Mouse (Mus musculus) intestine, embryonic 16.5 days (tissue): Measurements from ENCODE around the gene Dapk2. TPM values are rescaled to one million over a fixed set of nuclear protein-coding genes. Genes with fewer than 3 reads are reported as not detected.

Source experiments
- ATAC-seq: fragments of 200-750 bp; cut with Nextera tagmentation; 2 replicates; pipeline ENCODE4 v1.8.0; 2017; ENCODE audit warnings: moderate TSS enrichment, moderate library complexity
- H3K27ac ChIP-seq: fragments of 300-500 bp; sonication (generic); 2 replicates; pipeline ENCODE4 v1.5.1; 2014; ENCODE audit warnings: mild to moderate bottlenecking, low read length
- H3K27me3 ChIP-seq: fragments of 300-500 bp; sonication (generic); replicated peaks from 2 replicates; pipeline ENCODE4 v1.6.1; 2014; ENCODE audit warnings: low read length, control low read depth, mixed read lengths; ENCODE audit not compliant: control insufficient read depth, insufficient read depth
- H3K36me3 ChIP-seq: fragments of 300-500 bp; sonication (generic); 2 replicates; pipeline ENCODE4 v1.6.1; 2014; ENCODE audit warnings: low read length, control low read depth; ENCODE audit not compliant: control insufficient read depth, insufficient read depth
- H3K4me1 ChIP-seq: fragments of 300-500 bp; sonication (generic); 2 replicates; pipeline ENCODE4 v1.6.1; 2014; ENCODE audit warnings: low read length, control low read depth, mixed read lengths; ENCODE audit not compliant: control insufficient read depth, insufficient read depth
- H3K4me2 ChIP-seq: fragments of 300-500 bp; sonication (generic); 2 replicates; pipeline ENCODE4 v1.6.1; 2014; ENCODE audit warnings: low read depth, low read length, control low read depth
- H3K4me3 ChIP-seq: fragments of 300-500 bp; sonication (generic); 2 replicates; pipeline ENCODE4 v1.5.1; 2014; ENCODE audit warnings: mild to moderate bottlenecking, low read length
- H3K9ac ChIP-seq: fragments of 300-500 bp; sonication (generic); 2 replicates; pipeline ENCODE4 v1.6.1; 2014; ENCODE audit warnings: low read depth, low read length
- H3K9me3 ChIP-seq: fragments of 300-500 bp; sonication (generic); 2 replicates; pipeline ENCODE4 v1.6.1; 2016; ENCODE audit warnings: low read length, control low read depth; ENCODE audit not compliant: control insufficient read depth
- WGBS: fragments of 180-500 bp; shearing (Covaris S2); extraction: QIAGEN DNeasy Blood & Tissue Kit; methylation state at CpG from one replicate; pipeline ENCODE4 v1.1.7; 2014; 5-methylcytosine and 5-hydroxymethylcytosine counted together
- polyA plus RNA-seq: library from polyadenylated mRNA; unstranded; fragments of >200 nt; fragmentation: Nextera tagmentation; extraction: Ambion mirVana; gene quantifications from 2 replicates; pipeline ENCODE4 v1.2.1, GENCODE M21; 2015

Gene Dapk2
- polyA plus RNA-seq, 1 experiment from 2014 or later, result 8.0 TPM

DNA sequence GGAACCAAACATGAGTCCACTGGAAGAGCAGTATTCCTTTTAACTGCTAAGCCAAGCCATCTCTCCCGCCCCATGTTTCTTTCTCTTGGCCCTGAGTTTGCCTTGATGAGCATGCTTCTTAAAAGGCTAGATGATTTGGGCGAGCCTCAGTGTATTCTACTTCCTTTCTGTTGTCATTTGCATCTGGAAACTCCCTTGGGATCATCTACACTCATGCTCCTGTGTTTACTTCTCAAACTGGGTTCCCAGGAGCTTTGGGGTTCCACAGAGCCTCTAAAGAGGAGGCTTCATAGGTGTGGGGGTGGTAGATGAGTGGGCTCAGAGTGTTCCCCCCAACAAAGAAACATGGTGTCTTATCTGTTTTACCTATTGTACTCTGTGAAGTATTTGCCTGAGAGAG, 54.1 kb downstream of the Dapk2 start:
- no peak overlapping the region for H3K27ac ChIP-seq
- H3K4me3 ChIP-seq, result no peak overlapping the region
- H3K4me2 ChIP-seq, result no peak overlapping the region
- no peaks in the 10 kb centered on the region for H3K36me3 ChIP-seq
- H3K4me1 ChIP-seq, result peaks cover 18% of the 10 kb centered on the region
- H3K9me3 ChIP-seq, result no peaks in the 10 kb centered on the region
- no peaks in the 10 kb centered on the region for H3K27me3 ChIP-seq
- WGBS, result 82% methylated on average over 2 of the region's 2 CpGs
- no peak overlapping the region for H3K9ac ChIP-seq
- ATAC-seq, result no peak

DNA sequence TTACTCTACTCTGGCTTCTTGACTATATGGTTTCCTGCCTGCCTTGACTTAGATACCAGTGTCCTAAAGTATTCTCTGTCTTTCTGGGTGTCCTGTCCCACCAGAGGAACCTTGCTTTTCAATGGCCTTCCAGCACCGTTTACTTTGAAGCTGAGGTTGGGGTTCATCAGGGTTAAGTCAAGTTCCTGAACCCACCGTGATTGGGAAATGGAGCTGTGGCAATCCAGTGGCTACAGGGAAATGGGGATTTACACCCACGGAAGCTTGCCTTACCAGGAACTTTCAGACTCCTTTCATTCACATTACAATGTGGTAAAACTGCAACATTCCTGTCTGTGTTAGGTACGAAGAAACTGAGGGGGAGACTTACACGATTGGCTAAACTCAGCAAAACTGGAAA, 54.8 kb downstream of the Dapk2 start:
- WGBS, result 58% methylated on average over 5 of the region's 5 CpGs
- Histone ChIP-seq H3K4me3 (no peak overlapping the region), H3K9me3 (no peaks in the 10 kb centered on the region), H3K27ac (peak overlapping the region; percentile 85), H3K4me2 (no peak overlapping the region), H3K36me3 (no peaks in the 10 kb centered on the region), H3K27me3 (no peaks in the 10 kb centered on the region), H3K4me1 (peaks cover 18% of the 10 kb centered on the region), H3K9ac (no peak overlapping the region)
- ATAC-seq, result peak; percentile 15; the same call in 1 of the 2 replicates

DNA sequence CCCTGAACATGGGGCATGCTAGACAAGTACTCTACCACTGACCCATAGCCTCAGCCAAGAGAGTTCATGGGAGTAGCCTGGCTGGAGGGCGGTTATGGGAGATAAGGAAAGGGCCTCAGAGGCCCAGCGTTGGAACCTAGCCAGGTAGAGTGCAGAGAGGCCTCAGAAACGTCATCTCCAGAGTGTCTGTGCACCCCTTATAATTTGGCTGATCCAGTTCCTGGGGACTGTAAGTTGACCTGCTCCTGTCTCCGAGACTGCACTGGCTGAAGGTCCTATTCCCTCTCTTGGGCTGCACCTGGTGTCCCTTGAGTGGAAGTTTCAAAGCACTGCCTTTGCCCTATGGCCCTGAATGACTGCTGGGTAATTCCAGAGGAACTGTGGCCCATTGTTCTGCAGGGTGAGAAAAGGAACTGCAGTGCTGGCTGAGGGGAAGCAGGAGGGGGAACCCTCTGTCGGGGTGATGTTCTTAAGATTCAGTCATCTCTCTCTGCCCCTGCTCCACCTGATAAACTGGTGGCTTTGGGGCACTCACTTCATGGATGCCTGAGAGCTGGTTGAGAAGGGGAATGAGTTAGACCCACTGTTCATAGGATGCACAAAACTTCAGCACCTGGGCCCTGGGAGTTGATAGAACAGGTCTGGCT, 55.5 kb downstream of the Dapk2 start:
- Histone ChIP-seq H3K27ac (peak overlapping the region; percentile 85), H3K36me3 (no peaks in the 10 kb centered on the region), H3K4me2 (no peak overlapping the region), H3K4me1 (peaks cover 23% of the 10 kb centered on the region), H3K9me3 (no peaks in the 10 kb centered on the region), H3K4me3 (no peak overlapping the region), H3K9ac (no peak overlapping the region), H3K27me3 (no peaks in the 10 kb centered on the region)
- 24% methylated on average over 5 of the region's 5 CpGs for WGBS
- ATAC-seq, result peak; percentile 92

DNA sequence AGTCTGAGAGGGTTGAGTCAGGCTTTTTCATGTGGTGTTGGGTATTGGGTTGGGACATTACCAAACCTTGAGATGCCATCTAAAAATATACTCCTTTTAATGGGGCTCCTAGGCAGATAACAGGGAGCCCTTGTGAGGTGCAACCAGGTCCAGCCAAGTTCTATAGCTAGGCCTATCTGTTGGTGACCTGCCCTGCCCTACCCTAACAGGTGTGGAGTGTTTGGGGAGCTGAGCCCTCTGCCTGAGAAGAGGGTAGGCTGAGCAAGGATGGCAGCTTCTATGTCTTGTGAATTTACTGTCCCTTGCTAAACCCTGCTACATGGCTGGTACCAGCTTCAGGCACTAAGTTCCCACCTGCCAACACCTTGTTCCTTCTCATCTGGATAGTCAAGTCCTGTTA, 57.5 kb downstream of the Dapk2 start:
- Histone ChIP-seq H3K27ac (no peak overlapping the region), H3K9ac (no peak overlapping the region), H3K4me3 (no peak overlapping the region), H3K4me1 (peaks cover 23% of the 10 kb centered on the region), H3K4me2 (no peak overlapping the region), H3K27me3 (no peaks in the 10 kb centered on the region), H3K36me3 (no peaks in the 10 kb centered on the region), H3K9me3 (no peaks in the 10 kb centered on the region)
- ATAC-seq, result no peak

DNA sequence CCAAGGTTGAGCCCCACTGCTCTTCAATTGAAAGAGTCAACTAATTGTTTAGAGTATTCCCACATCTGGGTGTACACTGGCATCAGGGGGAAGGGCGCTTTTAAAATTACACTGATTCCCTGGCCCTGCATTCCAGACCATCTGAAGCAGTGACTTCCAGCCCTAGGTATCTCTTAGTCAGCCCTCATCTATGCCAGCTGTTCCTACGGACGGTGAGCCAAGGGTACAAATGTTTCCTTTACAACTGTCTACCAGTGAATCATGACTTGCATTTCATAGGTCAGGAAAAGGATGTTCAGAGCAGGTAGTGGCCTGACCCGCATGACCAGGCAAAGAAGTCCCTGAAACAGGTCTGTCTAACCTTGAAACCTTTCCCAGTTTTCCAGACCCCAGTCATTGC, 59.9 kb downstream of the Dapk2 start:
- no peaks in the 10 kb centered on the region for H3K36me3 ChIP-seq
- H3K27ac ChIP-seq, result no peak overlapping the region
- H3K4me2 ChIP-seq, result no peak overlapping the region
- H3K4me3 ChIP-seq, result no peak overlapping the region
- H3K9ac ChIP-seq, result no peak overlapping the region
- no peaks in the 10 kb centered on the region for H3K9me3 ChIP-seq
- WGBS, result 60% methylated on average over 4 of the region's 4 CpGs
- H3K4me1 ChIP-seq, result peaks cover 14% of the 10 kb centered on the region
- no peak for ATAC-seq
- H3K27me3 ChIP-seq, result no peaks in the 10 kb centered on the region

DNA sequence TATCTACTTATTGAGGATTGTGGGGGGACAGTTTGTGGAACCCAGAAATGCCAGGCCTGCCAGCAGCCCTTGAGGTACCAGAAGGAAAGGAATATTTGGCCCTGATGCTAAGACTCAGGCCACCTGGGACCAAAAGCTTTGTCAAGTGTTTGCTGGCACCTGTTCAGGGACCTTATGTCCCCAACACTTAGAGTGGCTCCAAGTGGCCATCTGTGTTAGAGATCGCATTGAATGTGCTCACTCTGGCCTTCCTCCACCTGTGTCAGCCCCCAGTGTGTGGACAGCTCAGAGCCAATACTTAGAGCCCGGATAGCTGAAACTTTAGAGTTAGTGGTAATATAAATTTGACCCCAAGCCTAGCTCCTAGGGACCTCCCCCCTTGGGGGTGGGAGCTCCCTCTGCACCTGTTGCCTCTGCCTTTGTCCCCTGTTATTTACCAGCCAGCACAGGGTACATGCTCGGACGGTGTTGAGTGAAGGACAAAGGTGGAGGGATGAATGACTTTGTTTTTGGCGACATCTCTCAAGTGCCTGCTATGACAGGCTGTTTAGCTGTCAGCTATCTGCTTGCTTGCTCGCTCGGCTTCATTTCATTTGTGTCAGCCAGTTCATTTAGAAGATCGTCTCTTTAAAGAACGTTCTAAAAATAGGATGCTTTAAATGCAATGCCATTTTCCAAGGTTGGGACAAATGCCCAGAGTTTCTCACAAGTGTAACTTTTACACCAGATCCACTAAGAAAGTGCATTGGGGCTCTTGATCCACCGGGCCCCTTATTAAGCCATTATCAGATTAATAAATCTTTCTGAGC, 61.1 kb downstream of the Dapk2 start:
- Histone ChIP-seq H3K4me2 (no peak overlapping the region), H3K4me1 (0 out of 2 replicates have a peak, but pooled peaks cover 5% of the 10 kb centered on the region), H3K4me3 (no peak overlapping the region), H3K27me3 (no peaks in the 10 kb centered on the region), H3K9ac (no peak overlapping the region), H3K9me3 (no peaks in the 10 kb centered on the region), H3K27ac (no peak overlapping the region), H3K36me3 (no peaks in the 10 kb centered on the region)
- ATAC-seq, result no peak
- 77% methylated on average over 10 of the region's 10 CpGs for WGBS

DNA sequence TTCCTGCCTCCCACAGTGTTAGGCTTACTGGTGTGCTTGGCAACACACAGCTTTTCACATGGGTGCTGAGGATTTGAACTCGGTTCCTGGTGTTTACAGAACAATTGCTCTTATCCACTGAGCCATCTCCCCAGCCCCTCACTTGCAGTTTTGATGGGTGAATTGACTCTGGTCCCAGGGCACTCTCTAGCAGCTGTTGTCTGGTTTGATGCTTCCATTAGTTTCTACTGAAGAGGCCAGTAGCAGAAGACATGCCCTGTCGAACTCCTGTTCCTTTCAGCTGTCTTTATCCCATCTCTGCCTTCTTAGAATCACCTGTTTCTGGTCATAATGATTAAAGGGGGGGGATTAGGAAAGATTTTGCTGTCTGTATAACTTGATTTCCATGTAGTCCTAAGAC, 65.8 kb downstream of the Dapk2 start:
- H3K4me3 ChIP-seq, result no peak overlapping the region
- ATAC-seq, result no peak

DNA sequence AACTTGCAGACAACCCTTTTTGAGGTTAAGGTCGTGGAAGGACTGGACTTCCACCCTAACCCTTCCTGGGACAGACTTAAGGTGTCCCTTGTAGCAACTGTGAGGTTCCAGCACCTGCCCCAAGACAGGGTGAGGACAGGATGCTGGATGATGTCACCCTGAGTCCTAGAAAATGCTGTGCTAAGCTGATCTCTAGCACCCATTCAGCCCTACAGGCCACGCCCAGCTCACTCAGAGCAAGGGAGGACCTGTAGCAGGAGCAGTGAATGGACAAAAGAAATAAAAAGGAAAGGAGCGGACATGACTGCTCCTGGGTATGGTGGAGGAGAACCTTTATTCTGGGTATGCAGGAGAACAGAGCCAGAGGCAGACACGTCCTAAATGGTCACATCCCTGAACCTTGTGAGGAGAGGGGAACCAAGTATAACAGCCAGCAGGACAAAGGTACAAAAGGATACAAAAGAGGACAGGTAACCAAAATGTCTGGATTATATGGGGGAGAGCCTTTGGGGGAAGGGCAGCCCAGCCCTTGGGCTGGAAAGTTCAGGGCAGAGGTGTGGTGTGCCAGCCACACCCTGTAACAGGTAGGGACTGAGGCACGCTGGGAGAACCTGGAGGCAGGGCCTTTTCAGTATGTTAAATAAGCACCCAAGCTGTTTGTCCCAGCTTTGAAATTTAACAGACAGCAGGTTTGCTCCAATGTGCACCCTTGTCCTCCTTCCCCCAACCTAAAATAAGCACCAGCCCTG, 67.9 kb downstream of the Dapk2 start:
- H3K9me3 ChIP-seq, result no peaks in the 10 kb centered on the region
- no peak overlapping the region for H3K4me2 ChIP-seq
- 0 out of 2 replicates have a peak, but pooled peaks cover 3% of the 10 kb centered on the region for H3K4me1 ChIP-seq
- H3K27ac ChIP-seq, result 0 out of 2 replicates have a peak overlapping the region, but pooled peaks have one; percentile 25
- H3K4me3 ChIP-seq, result no peak overlapping the region
- H3K27me3 ChIP-seq, result no peaks in the 10 kb centered on the region
- peak; percentile 70 for ATAC-seq
- H3K9ac ChIP-seq, result no peak overlapping the region
- H3K36me3 ChIP-seq, result no peaks in the 10 kb centered on the region
- 62% methylated on average over 5 of the region's 5 CpGs for WGBS

More for the DNA sequence above, 65.8 kb downstream of the Dapk2 start:
- H3K4me1 ChIP-seq, result 0 out of 2 replicates have a peak, but pooled peaks cover 3% of the 10 kb centered on the region
- WGBS, result 82% methylated on average over 2 of the region's 2 CpGs
- no peaks in the 10 kb centered on the region for H3K27me3 ChIP-seq
- no peaks in the 10 kb centered on the region for H3K9me3 ChIP-seq
- H3K36me3 ChIP-seq, result no peaks in the 10 kb centered on the region
- H3K4me2 ChIP-seq, result no peak overlapping the region
- H3K9ac ChIP-seq, result no peak overlapping the region
- H3K27ac ChIP-seq, result no peak overlapping the region

DNA sequence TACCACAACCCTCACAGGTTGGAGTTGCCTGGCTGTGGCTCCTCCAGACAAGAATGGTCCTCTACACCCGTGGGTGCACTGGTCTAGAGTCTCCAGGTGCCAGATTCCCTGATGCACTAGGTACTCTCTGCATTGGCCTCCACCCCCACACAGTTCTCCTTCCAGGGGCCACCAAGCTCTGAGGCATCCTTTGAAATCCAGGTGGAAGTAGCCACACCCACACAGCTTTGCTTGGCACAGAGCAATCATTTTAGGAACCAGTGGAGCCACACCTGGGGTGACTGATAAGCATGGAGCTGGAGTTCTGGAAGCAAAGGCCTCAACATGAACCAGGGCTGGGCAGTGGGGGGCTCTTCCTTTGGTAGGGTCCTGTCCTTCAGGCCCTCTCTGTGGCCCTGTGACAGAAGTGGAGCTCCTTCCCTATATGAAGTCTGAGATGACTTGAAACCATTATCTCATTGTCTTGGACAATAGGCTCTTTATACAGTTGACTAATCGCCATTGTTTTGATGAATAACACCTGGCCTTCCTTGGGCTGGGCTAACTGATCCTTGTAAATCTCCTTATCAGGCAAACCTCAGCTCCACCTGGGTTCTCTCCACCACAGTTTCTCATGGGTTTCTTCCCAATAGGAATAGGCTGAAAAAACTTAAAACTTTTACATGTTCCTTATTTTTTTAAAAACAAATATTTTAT, 70.6 kb downstream of the Dapk2 start:
- no peak overlapping the region for H3K4me2 ChIP-seq
- no peak overlapping the region for H3K4me3 ChIP-seq
- H3K27me3 ChIP-seq, result no peaks in the 10 kb centered on the region
- 49% methylated on average over 2 of the region's 2 CpGs for WGBS
- no peak overlapping the region for H3K9ac ChIP-seq
- 0 out of 2 replicates have a peak overlapping the region, but pooled peaks have one; percentile 13 for H3K27ac ChIP-seq
- no peaks in the 10 kb centered on the region for H3K36me3 ChIP-seq
- H3K9me3 ChIP-seq, result no peaks in the 10 kb centered on the region
- peak; percentile 84 for ATAC-seq
- H3K4me1 ChIP-seq, result peaks cover 10% of the 10 kb centered on the region
